Mouse (Mus musculus) cerebellum, adult 2 months (tissue): ENCODE results near the gene Smug1. TPM values are rescaled to one million over a fixed set of nuclear protein-coding genes. Genes with fewer than 3 reads are reported as not detected.
A peak's percentile ranks its signal among the peaks of the same experiment; 100 is the strongest.

Experiments used
- DNase-seq, 2 experiments: peaks; one replicate each; pipeline ENCODE4 v3.0.0; 2021
- H3K27ac ChIP-seq: fragments of 200-500 bp; 2 replicates; pipeline ENCODE4 v1.5.1; 2012; ENCODE audit warnings: low read length, control low read depth, inconsistent platforms; ENCODE audit not compliant: insufficient read depth
- H3K27me3 ChIP-seq: fragments of 200-500 bp; 2 replicates; pipeline ENCODE4 v1.6.1; 2012; ENCODE audit warnings: inconsistent platforms, mild to moderate bottlenecking, low read length, moderate library complexity; ENCODE audit not compliant: control insufficient read depth, insufficient read depth
- H3K4me1 ChIP-seq: fragments of 200-500 bp; 2 replicates; pipeline ENCODE4 v1.6.1; 2011; ENCODE audit warnings: low read length; ENCODE audit not compliant: control insufficient read depth, insufficient read depth
- H3K4me3 ChIP-seq: fragments of 200-500 bp; replicated peaks from 2 replicates; pipeline ENCODE3; 2011; ENCODE audit warnings: mild to moderate bottlenecking, low read depth, low read length, control low read depth; ENCODE audit not compliant: insufficient read depth
- CTCF ChIP-seq: fragments of 200-500 bp; IDR thresholded peaks from 2 replicates; pipeline ENCODE4 v1.5.1; 2011; ENCODE audit warnings: low read depth, mild to moderate bottlenecking, control low read depth, low read length, moderate library complexity, borderline replicate concordance; ENCODE audit not compliant: insufficient read depth
- POLR2A ChIP-seq: fragments of 200-500 bp; IDR thresholded peaks from 2 replicates; pipeline ENCODE4 v1.6.1; 2011; ENCODE audit warnings: low read length, control low read depth, borderline replicate concordance; ENCODE audit not compliant: insufficient read depth
- WGBS: fragments of 180-500 bp; shearing (Covaris S2); methylation state at CpG from one replicate; pipeline ENCODE4 v1.1.7; 2018; 5-methylcytosine and 5-hydroxymethylcytosine counted together
- polyA plus RNA-seq: library from polyadenylated mRNA; depleted of rRNA; stranded (reverse); fragments of >200 nt; gene quantifications from 2 replicates; pipeline ENCODE4 v1.2.3, GENCODE M21; 2012

Smug1 gene
- polyA plus RNA-seq, 1 experiment = 17.8 TPM

DNA sequence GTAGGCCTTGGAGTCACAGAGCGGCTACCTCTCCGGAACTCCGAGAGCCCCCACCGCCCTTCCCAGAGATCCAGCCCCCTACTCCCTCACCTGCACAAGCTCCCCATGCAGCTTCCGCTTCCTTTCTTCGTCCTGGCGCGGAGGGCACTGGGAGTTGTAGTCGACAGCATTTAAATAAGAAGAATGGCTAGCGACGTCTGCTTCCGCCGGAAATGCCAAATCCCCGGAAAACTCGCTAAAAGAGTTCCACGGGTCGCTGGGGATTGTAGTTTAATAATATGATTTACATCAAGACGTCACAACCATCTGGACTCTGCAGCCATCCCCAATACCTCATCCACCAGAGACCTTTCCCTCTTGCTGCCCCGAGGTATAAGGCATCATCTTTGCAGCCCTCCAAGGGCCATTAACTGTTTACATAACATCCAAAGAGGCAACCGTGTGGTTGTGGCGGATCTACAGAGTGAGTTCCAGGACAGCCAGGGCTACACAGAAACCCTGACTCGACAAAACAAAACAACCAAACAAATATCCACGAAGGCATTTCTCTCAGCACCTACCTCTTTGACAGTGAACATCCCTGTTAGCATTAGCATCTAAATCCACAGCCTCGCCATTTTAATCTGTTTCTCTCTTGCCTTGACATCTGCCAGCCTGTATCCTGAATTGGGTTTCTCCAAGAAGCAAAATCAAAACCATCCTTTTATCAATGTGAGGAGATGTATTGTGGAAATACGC is 3.5 kb downstream of the Smug1 start:
- TF ChIP-seq POLR2A (peak; percentile 77; the same call in 1 of the 2 replicates), CTCF (no peak)
- H3K4me3 ChIP-seq = peak overlapping the region; percentile 81
- no peaks in the 10 kb centered on the region for H3K27me3 ChIP-seq
- H3K27ac ChIP-seq = peak overlapping the region; percentile 27; the same call in 1 of the 2 replicates
- peak; percentile 92 to 95 for DNase-seq
- WGBS = 9% methylated on average over 25 of the region's 25 CpGs
- H3K4me1 ChIP-seq = no peaks in the 10 kb centered on the region

DNA sequence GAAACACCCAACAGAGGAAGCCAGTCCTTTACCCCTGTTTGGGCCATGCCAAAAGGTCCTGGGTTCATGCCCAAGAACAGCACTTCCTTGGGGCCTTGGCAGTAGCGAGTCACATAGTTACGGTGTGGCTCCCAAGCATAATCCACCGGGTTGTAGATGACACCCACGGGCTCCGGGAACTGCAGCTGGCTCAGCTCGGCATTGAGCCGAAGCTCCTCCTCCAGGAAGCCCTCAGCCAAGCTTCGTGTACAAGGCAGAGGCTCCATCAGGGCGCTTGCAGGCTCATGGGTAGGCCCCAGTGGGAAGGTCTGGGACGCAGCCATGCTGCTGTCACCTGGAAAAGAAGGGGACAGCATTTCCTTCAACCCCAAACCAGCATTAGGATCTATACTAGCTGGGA is 9.3 kb downstream of the Smug1 start:
- no peak overlapping the region for H3K27ac ChIP-seq
- TF ChIP-seq POLR2A (no peak), CTCF (no peak)
- no peaks in the 10 kb centered on the region for H3K4me1 ChIP-seq
- DNase-seq = no peak
- 58% methylated on average over 10 of the region's 10 CpGs for WGBS
- no peaks in the 10 kb centered on the region for H3K27me3 ChIP-seq
- no peak overlapping the region for H3K4me3 ChIP-seq

DNA sequence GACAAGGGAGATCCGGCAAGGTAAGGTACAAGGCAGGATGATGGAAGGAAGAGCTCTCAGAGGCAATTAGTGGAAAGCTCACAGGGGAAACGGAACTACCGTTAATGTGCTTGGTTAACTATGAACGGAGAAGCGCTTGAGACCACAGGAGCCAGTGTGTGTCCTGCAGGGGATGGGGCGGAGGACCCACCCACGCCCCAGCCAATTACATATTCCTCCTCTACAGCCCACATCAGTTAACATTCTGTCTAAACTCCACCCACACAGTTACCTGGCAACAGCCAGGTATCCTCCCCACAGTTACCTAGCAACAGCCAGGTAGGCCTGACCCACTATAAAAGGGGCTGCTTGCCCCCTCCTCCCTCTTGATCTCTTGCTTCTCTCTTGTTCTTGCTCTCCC is 10.0 kb downstream of the Smug1 start:
- no peak overlapping the region for H3K4me3 ChIP-seq
- no peaks in the 10 kb centered on the region for H3K4me1 ChIP-seq
- H3K27me3 ChIP-seq = no peaks in the 10 kb centered on the region
- TF ChIP-seq POLR2A (no peak), CTCF (no peak)
- H3K27ac ChIP-seq = no peak overlapping the region
- no peak for DNase-seq
- 81% methylated on average over 7 of the region's 7 CpGs for WGBS

DNA sequence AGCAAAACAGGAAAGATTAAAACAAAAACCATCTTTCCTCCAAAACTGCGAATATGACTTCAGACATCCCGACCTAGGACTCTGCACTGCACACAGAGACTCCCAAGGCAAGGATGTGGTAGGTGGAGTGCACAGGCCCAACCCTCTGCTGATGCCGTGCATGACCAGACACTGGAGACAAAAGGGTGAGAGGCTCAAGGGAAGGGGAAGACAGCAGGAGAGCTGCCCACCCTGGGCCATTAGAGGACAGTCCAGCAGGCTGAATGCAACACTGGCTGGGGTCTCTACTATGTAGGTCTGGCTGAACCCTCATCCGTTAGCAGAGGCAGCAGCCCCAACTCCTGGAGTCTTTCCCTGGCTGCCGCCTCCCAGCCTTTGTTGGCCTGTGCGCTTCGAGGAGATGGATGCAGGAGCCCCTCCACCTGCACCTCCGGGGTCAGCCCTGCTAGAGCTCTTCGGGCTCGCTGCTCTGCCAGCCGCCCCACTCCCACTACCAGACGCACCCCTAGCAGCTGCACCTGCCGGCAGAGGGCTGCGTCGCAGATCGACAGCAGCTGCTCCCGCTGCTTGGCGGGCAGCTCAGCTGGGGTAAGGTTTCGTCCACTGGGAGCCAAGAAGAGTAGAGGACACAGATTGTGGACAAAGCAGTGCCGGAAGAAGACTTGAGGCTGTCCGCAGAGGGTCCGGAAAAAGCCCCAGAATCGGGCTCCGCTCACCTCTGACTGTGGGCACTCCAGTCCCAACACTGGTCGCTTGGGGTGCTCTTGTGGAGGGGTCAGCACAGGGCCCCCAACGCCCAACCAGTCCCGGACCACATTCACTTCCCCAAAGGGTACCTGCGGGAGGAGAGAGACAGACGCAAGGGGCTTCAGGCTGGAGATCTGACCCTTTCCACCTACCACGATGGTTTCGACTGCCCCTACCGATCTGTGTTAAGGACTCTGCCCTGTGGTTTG is 11.2 kb downstream of the Smug1 start:
- Histone ChIP-seq H3K4me1 (no peaks in the 10 kb centered on the region), H3K27ac (no peak overlapping the region), H3K4me3 (no peak overlapping the region), H3K27me3 (no peaks in the 10 kb centered on the region)
- TF ChIP-seq POLR2A (no peak), CTCF (no peak)
- WGBS = 41% methylated on average over 32 of the region's 32 CpGs
- no peak for DNase-seq

DNA sequence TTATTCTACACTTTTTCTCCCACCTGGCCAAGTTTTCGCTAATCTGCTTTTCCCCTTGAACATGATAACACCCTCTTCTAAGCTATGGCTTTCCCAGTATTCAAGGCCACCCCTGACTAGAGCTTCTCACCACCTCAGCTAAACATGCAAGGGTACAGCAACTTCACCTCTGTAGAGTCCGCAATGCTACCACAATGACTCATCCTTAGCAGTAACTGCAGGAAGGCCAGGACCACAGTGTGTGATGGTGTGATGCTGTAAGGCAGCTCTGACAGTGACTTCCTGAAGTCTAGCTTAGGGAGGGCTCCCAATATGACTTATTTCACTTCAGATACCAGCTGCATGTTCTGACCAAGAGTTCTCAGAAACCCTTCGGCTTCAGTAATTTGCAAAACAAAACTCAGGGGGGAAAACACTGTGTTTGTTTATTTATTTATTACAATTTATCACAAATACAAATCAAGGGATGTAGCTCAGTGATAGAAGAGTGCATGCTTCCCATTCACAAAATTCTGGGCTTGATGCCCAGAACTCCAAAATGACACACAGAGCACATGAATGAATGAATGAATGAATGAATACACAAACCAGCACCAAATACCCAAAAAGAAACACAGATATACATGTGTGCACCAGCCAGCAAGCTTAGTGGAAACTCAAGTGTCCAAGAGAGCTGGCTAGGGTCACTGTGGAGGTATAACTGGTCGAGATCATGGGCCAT is 13.8 kb downstream of the Smug1 start:
- Histone ChIP-seq H3K27me3 (no peaks in the 10 kb centered on the region), H3K4me3 (no peak overlapping the region), H3K4me1 (no peaks in the 10 kb centered on the region), H3K27ac (no peak overlapping the region)
- WGBS = 87% methylated on average over 4 of the region's 4 CpGs
- no peak for DNase-seq
- TF ChIP-seq POLR2A (no peak), CTCF (no peak)

DNA sequence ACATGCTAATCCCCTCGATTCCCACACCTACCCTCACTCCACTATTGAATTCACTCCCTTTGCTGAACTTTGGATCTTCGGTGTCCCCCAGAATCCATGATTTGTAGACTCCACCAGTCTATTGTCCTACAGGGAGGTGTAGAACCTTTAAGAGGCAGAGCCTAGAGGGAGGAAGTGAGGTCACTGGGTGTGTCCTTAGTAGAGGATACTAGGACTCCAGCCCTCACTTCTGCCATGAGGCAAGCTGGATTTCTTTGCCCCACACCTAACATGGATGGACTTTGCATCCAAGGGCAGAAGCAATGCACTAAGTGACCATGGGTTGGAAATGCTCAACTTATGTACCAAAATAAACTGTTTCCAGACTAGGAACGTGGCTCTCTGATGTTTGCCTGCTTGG is 14.5 kb downstream of the Smug1 start:
- 92% methylated on average over 3 of the region's 3 CpGs for WGBS
- Histone ChIP-seq H3K4me3 (no peak overlapping the region), H3K27ac (no peak overlapping the region), H3K27me3 (no peaks in the 10 kb centered on the region), H3K4me1 (no peaks in the 10 kb centered on the region)
- no peak for DNase-seq
- TF ChIP-seq POLR2A (no peak), CTCF (no peak)

DNA sequence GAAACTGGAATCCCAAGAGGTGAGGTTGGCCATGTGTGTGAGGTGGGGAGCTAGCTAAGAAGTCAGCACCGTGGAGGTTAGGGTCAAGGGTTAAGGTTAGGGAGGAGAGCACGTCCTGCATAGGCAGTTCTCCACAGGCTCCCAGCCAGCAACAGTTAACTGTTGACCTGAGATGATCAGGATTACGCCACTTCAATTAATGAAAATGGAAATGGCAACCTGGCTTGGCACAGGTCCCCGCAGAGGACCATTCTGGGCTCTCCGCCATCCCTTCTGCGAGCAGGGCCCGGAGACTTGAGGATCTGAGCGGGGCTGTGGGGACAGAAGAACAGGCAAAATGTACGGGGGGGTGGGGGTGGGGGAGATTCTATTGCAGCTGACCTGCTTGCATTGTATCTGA is 19.1 kb downstream of the Smug1 start:
- no peak for DNase-seq
- Histone ChIP-seq H3K27me3 (no peaks in the 10 kb centered on the region; the same call in 1 of the 2 replicates), H3K4me3 (no peak overlapping the region), H3K27ac (no peak overlapping the region), H3K4me1 (no peaks in the 10 kb centered on the region)
- WGBS = 46% methylated on average over 9 of the region's 9 CpGs
- no peak for TF ChIP-seq CTCF
- TF ChIP-seq POLR2A = no peak
